9 mouse cellular contexts compared by ENCODE assay signal in the genomic region with DNA sequence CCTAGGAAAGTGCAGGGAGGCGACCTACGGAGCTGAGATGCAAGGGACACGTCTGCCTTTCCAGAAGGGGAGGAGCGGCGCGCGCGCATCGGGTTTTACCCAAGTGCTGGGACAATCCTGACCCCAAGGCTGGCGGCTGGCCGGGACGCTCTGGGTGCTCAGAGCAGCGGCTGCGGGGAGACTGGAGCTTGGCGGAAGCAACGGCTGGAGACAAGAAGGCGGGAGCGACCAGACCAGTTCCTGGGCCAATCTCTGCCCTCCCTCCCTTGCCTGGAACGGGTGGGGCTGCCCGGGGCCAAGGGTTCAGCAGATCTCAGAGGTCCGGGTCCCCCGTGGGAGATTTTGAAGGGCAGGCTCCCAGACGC. TPM values are rescaled to one million over a fixed set of nuclear protein-coding genes. Genes with fewer than 3 reads are reported as not detected.
DNase-seq lines count a peak whose midpoint lies in the region; ATAC-seq lines count a peak whose summit lies in the region.
"Had no signal": no experiment of that assay in that cellular context is flagged by ENCODE, and none has a peak within 500 bp of the region (broad histone marks: within the 10 kb centered on the region; RNA-seq: fewer than 3 reads in every experiment).

A gene (minus strand): TSS at position 89 of the 365 bp plus-strand sequence.

- H3K9ac ChIP-seq in heart, embryonic 12.5 days, result peak within 1 kb of the TSS; percentile 64
- H3K9ac ChIP-seq in kidney, embryonic 14.5 days (ENCODE audit: low read depth, low read length), result peak within 1 kb of the TSS; percentile 51; the same call in 1 of the 2 replicates
- H3K9ac ChIP-seq in liver, embryonic 13.5 days, result peak within 1 kb of the TSS; percentile 84

- peak within 1 kb of the TSS; percentile 71 for H3K4me2 ChIP-seq in heart, embryonic 12.5 days
- peak within 1 kb of the TSS; percentile 53 for H3K4me2 ChIP-seq in kidney, embryonic 14.5 days (replicated peaks; ENCODE audit: low read depth, low read length)
- H3K4me2 ChIP-seq in liver, embryonic 13.5 days, result peak within 1 kb of the TSS; percentile 88

- peak; percentile 63 for ATAC-seq in heart, embryonic 12.5 days (ENCODE audit: insufficient number of reproducible peaks, low FRiP score)
- peak; percentile 54 for ATAC-seq in kidney, embryonic 14.5 days (ENCODE audit: low FRiP score, low TSS enrichment)
- peak; percentile 73 for ATAC-seq in liver, embryonic 13.5 days (ENCODE audit: low read depth)
- ATAC-seq in inflammation-experienced regulatory T-cells, adult 6 months, result no peak

- H3K4me3 ChIP-seq in embryonic facial prominence, embryonic 10.5 days, result peak within 1 kb of the TSS; percentile 49
- H3K4me3 ChIP-seq in heart, embryonic 12.5 days, result peak within 1 kb of the TSS; percentile 39
- peak within 1 kb of the TSS; percentile 23 for H3K4me3 ChIP-seq in kidney, embryonic 14.5 days (ENCODE audit: low read length)
- H3K4me3 ChIP-seq in liver, embryonic 13.5 days (replicated peaks), result peak within 1 kb of the TSS; percentile 73

- peaks cover 28% of the 10 kb centered on the region for H3K27me3 ChIP-seq in embryonic facial prominence, embryonic 10.5 days (replicated peaks; ENCODE audit: low read depth, poor library complexity, severe bottlenecking)
- no peaks in the 10 kb centered on the region for H3K27me3 ChIP-seq in heart, embryonic 12.5 days (replicated peaks)
- H3K27me3 ChIP-seq in kidney, embryonic 14.5 days (ENCODE audit: control insufficient read depth, insufficient read depth, low read length), result no peaks in the 10 kb centered on the region
- 0 out of 2 replicates have a peak, but pooled peaks cover 3% of the 10 kb centered on the region for H3K27me3 ChIP-seq in liver, embryonic 13.5 days

- peaks cover 17% of the 10 kb centered on the region for H3K4me1 ChIP-seq in embryonic facial prominence, embryonic 10.5 days
- peaks cover 21% of the 10 kb centered on the region for H3K4me1 ChIP-seq in heart, embryonic 12.5 days (replicated peaks)
- H3K4me1 ChIP-seq in kidney, embryonic 14.5 days (ENCODE audit: control insufficient read depth, insufficient read depth, low read length), result peaks cover 6% of the 10 kb centered on the region; the same call in 1 of the 2 replicates
- peaks cover 71% of the 10 kb centered on the region for H3K4me1 ChIP-seq in liver, embryonic 13.5 days (replicated peaks)

- H3K9me3 ChIP-seq in embryonic facial prominence, embryonic 10.5 days, result peaks cover under 1% of the 10 kb centered on the region; the same call in 1 of the 2 replicates
- 0 out of 2 replicates have a peak, but pooled peaks cover under 1% of the 10 kb centered on the region for H3K9me3 ChIP-seq in heart, embryonic 12.5 days (replicated peaks)
- no peaks in the 10 kb centered on the region for H3K9me3 ChIP-seq in kidney, embryonic 14.5 days (ENCODE audit: control insufficient read depth, low read length)
- H3K9me3 ChIP-seq in liver, embryonic 13.5 days (replicated peaks), result 0 out of 2 replicates have a peak, but pooled peaks cover 4% of the 10 kb centered on the region

- H3K27ac ChIP-seq in embryonic facial prominence, embryonic 10.5 days (replicated peaks), result peak within 1 kb of the TSS; percentile 69
- 0 out of 2 replicates have a peak within 1 kb of the TSS, but pooled peaks have one; percentile 10 for H3K27ac ChIP-seq in heart, embryonic 12.5 days (ENCODE audit: poor library complexity, severe bottlenecking)
- H3K27ac ChIP-seq in kidney, embryonic 14.5 days (ENCODE audit: low read depth, low read length), result no peak within 1 kb of the TSS
- H3K27ac ChIP-seq in liver, embryonic 13.5 days, result peak within 1 kb of the TSS; percentile 92

- no peaks in the 10 kb centered on the region for H3K36me3 ChIP-seq in embryonic facial prominence, embryonic 10.5 days (replicated peaks)
- no peaks in the 10 kb centered on the region for H3K36me3 ChIP-seq in heart, embryonic 12.5 days
- H3K36me3 ChIP-seq in kidney, embryonic 14.5 days (ENCODE audit: control insufficient read depth, insufficient read depth, low read length), result no peaks in the 10 kb centered on the region
- peaks cover 10% of the 10 kb centered on the region for H3K36me3 ChIP-seq in liver, embryonic 13.5 days
- H3K36me3 ChIP-seq: G1E had no signal

- DNase-seq in left cerebral cortex, adult 18-20 months (ENCODE audit: low spot score in 2 of 2), result no peak
- no peak for DNase-seq in left cerebral cortex, adult 11 months (ENCODE audit: low spot score)
- peak; percentile 67 for DNase-seq in embryonic facial prominence, embryonic 10.5 days (ENCODE audit: low spot score)
- peak; percentile 66 for DNase-seq in liver, embryonic 13.5 days
- peak; percentile 49 for DNase-seq in naive thymus-derived CD4-positive, alpha-beta T cell, adult 2 months (ENCODE audit: low read depth)

- WGBS in embryonic facial prominence, embryonic 10.5 days, result 3% methylated on average over 23 of the region's 23 CpGs
- 3% methylated on average over 23 of the region's 23 CpGs for WGBS in heart, embryonic 12.5 days
- 3% methylated on average over 23 of the region's 23 CpGs for WGBS in kidney, embryonic 14.5 days
- WGBS in liver, embryonic 13.5 days (ENCODE audit: insufficient replicate concordance), result under 1% methylated on average over 23 of the region's 23 CpGs

RNA-seq across cellular contexts. Expression of the gene that starts here (rescaled TPM):
- 10 to 100 TPM; 35.0 to 57.5 TPM for total RNA-seq in left cerebral cortex, adult 18-20 months (2021)
- polyA plus RNA-seq in embryonic facial prominence, embryonic 10.5 days (2016; fragmentation: Nextera tagmentation; extraction: Ambion mirVana), result 1.6 and 2.1 TPM in 2 replicates
- 4.1 and 5.6 TPM in 2 replicates for polyA plus RNA-seq in heart, embryonic 12.5 days (2016; fragmentation: Nextera tagmentation; extraction: Ambion mirVana)
- polyA plus RNA-seq in kidney, embryonic 14.5 days (2014; fragmentation: Nextera tagmentation; extraction: Ambion mirVana), result 1.4 and 2.2 TPM in 2 replicates
- polyA plus RNA-seq in liver, embryonic 13.5 days (2015; fragmentation: Nextera tagmentation; extraction: Ambion mirVana), result 5.0 TPM in 2 replicates
- polyA plus RNA-seq in inflammation-experienced regulatory T-cells, adult 6 months (2017; shearing (Covaris generic)), result 1 to 10 TPM; 3.5 to 9.2 (median 5.8) TPM

Comparison
In these comparisons a context has a peak if more than half of its experiments do, and no peak if none do; other contexts are left out.
1. DNase-seq: peak in embryonic facial prominence, embryonic 10.5 days (single experiment), liver, embryonic 13.5 days (single experiment) and naive thymus-derived CD4-positive, alpha-beta T cell, adult 2 months (single experiment); none in left cerebral cortex, adult 18-20 months (0 of 2) and left cerebral cortex, adult 11 months (single experiment).
2. H3K4me3 ChIP-seq: peak in every context shown above with its lines; median percentile 73 in liver, embryonic 13.5 days; 49 in embryonic facial prominence, embryonic 10.5 days; 39 in heart, embryonic 12.5 days; 23 in kidney, embryonic 14.5 days.
3. Peak in every context shown above with its lines, with median percentiles within 50 percentile points of each other: H3K4me2 ChIP-seq and H3K9ac ChIP-seq.